Mouse (Mus musculus): ENCODE measurements at regions not wholly inside any gene's neighbourhood (a gene's known extent, or its start where the extent isn't known, plus 50 kb on each side); places are given as distances from the start of the nearest gene placed in this dataset.

DNA sequence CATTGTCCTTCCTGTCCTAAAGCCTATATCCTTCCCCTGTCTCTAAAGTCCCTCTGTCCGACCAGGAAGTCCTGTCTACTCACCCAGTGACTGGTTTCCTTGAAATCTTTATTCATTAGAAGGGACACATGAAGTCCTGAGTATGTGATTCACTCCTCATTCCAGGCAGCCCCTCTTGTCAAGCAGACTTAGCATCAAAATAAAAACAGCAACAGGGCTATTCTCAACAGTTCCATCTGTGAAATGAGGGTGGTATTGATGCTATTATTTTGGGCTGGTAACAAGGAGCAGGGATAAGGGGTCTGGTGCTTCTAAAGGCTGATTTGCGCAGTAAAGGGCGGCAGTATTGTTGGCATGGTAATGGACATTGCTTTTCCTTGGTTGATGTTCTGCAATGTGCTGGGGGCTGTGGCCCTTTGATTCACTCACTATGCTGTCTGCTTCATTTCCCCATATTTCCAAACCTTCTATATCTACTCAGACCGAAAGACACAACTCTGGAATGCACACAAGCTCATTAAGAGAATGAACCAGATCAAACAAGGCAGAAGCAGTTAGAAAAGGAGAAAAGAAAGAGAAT is 2955.6 kb upstream of the Lrrc6 start:
- Histone ChIP-seq H3K4me1 (replicated peaks; ENCODE audit: control insufficient read depth, insufficient read depth, low read length) (no peaks in the 10 kb centered on the region), H3K36me3 (ENCODE audit: control insufficient read depth, insufficient read depth, low read length) (no peaks in the 10 kb centered on the region), H3K27ac (ENCODE audit: low read depth, low read length) (no peak overlapping the region), H3K9ac (ENCODE audit: low read depth, low read length) (no peak overlapping the region), H3K9me3 (ENCODE audit: control insufficient read depth, low read length) (no peaks in the 10 kb centered on the region), H3K27me3 (ENCODE audit: control insufficient read depth, insufficient read depth, low read length) (no peaks in the 10 kb centered on the region), H3K4me3 (ENCODE audit: low read depth, low read length) (no peak overlapping the region), H3K4me2 (replicated peaks; ENCODE audit: low read depth, low read length) (no peak overlapping the region)
- ATAC-seq (ENCODE audit: low FRiP score) (no peak), DNase-seq (ENCODE audit: low spot score) (no peak)
- WGBS: 81% methylated on average over 4 of the region's 4 CpGs

DNA sequence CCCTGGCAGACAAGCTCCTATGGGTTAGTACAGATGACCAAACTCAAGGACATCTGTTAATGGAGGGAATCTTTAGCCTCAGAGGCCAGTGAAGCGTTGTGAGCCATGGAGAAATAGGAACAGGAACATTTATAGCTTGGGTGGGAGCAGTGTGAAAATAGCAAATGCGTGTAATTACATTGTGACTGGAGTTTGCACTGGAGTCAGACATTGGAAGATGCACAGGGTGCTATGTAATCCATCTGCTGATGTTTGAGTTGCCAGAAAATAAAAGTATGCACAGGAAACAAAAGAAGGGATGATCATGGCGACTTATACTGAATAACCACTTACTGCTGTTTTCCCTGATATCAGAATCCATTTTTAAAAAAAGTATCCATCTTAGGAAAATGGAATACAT is 2940.3 kb upstream of the Lrrc6 start:
- WGBS: 85% methylated on average over 3 of the region's 3 CpGs

DNA sequence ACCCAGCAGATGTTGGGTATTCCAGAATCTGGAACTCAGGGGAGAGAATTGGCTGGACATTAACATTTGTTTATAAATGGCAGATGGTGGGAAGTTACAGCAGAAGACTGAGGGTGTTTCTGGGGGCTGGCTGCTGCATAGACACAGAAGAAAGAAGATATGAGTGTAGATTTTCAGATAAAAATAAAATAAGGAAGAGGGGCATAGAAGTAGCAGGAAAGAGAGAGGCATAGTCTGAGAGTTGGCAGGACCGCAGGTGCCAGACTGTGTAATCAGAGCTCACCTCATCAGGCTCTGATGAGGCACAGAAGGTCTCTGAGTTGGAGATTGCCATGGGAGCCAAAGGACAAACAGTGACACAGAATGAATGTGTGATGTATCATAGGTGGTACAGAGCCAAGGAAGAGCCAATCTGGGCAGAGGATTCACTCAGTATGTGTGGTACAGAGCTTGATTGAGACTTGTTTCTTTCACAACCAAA is 2912.9 kb upstream of the Lrrc6 start:
- Histone ChIP-seq H3K9me3 (ENCODE audit: control insufficient read depth, low read length) (no peaks in the 10 kb centered on the region), H3K4me3 (ENCODE audit: low read depth, low read length) (no peak overlapping the region), H3K4me1 (replicated peaks; ENCODE audit: control insufficient read depth, insufficient read depth, low read length) (no peaks in the 10 kb centered on the region), H3K9ac (ENCODE audit: low read depth, low read length) (no peak overlapping the region), H3K27ac (ENCODE audit: low read depth, low read length) (no peak overlapping the region), H3K36me3 (ENCODE audit: control insufficient read depth, insufficient read depth, low read length) (no peaks in the 10 kb centered on the region), H3K4me2 (replicated peaks; ENCODE audit: low read depth, low read length) (no peak overlapping the region), H3K27me3 (ENCODE audit: control insufficient read depth, insufficient read depth, low read length) (no peaks in the 10 kb centered on the region)
- 100% methylated on average over 1 of the region's 1 CpGs for WGBS
- ATAC-seq (ENCODE audit: low FRiP score) (no peak), DNase-seq (ENCODE audit: low spot score) (no peak)

More for the DNA sequence above, 2940.3 kb upstream of the Lrrc6 start:
- Histone ChIP-seq H3K4me3 (ENCODE audit: low read depth, low read length) (no peak overlapping the region), H3K4me1 (replicated peaks; ENCODE audit: control insufficient read depth, insufficient read depth, low read length) (no peaks in the 10 kb centered on the region), H3K9ac (ENCODE audit: low read depth, low read length) (no peak overlapping the region), H3K4me2 (replicated peaks; ENCODE audit: low read depth, low read length) (no peak overlapping the region), H3K36me3 (ENCODE audit: control insufficient read depth, insufficient read depth, low read length) (no peaks in the 10 kb centered on the region), H3K27me3 (ENCODE audit: control insufficient read depth, insufficient read depth, low read length) (no peaks in the 10 kb centered on the region), H3K27ac (ENCODE audit: low read depth, low read length) (no peak overlapping the region), H3K9me3 (ENCODE audit: control insufficient read depth, low read length) (no peaks in the 10 kb centered on the region)
- DNase-seq (ENCODE audit: low spot score): no peak
- no peak for ATAC-seq (ENCODE audit: low FRiP score)

GRCm38 (mm10) chr15:69389575-69389974 is 2888.9 kb upstream of the Lrrc6 start:
- Histone ChIP-seq H3K9ac (ENCODE audit: low read depth, low read length) (no peak overlapping the region), H3K4me1 (replicated peaks; ENCODE audit: control insufficient read depth, insufficient read depth, low read length) (no peaks in the 10 kb centered on the region), H3K4me2 (replicated peaks; ENCODE audit: low read depth, low read length) (no peak overlapping the region), H3K27ac (ENCODE audit: low read depth, low read length) (no peak overlapping the region), H3K36me3 (ENCODE audit: control insufficient read depth, insufficient read depth, low read length) (no peaks in the 10 kb centered on the region), H3K9me3 (ENCODE audit: control insufficient read depth, low read length) (no peaks in the 10 kb centered on the region), H3K4me3 (ENCODE audit: low read depth, low read length) (no peak overlapping the region), H3K27me3 (ENCODE audit: control insufficient read depth, insufficient read depth, low read length) (no peaks in the 10 kb centered on the region)
- WGBS: 83% methylated on average over 4 of the region's 4 CpGs
- ATAC-seq (ENCODE audit: low FRiP score) (no peak), DNase-seq (ENCODE audit: low spot score) (no peak)

- H3K27ac ChIP-seq (ENCODE audit: low read depth, low read length): no peak overlapping the region
- ATAC-seq (ENCODE audit: low FRiP score): no peak
- no peaks in the 10 kb centered on the region for H3K36me3 ChIP-seq (ENCODE audit: control insufficient read depth, insufficient read depth, low read length)
- H3K4me3 ChIP-seq (ENCODE audit: low read depth, low read length): no peak overlapping the region
- no peak overlapping the region for H3K4me2 ChIP-seq (replicated peaks; ENCODE audit: low read depth, low read length)
- no peak for DNase-seq (ENCODE audit: low spot score)
- H3K27me3 ChIP-seq (ENCODE audit: control insufficient read depth, insufficient read depth, low read length): no peaks in the 10 kb centered on the region
- no peaks in the 10 kb centered on the region for H3K4me1 ChIP-seq (replicated peaks; ENCODE audit: control insufficient read depth, insufficient read depth, low read length)
- H3K9me3 ChIP-seq (ENCODE audit: control insufficient read depth, low read length): no peaks in the 10 kb centered on the region
- no peak overlapping the region for H3K9ac ChIP-seq (ENCODE audit: low read depth, low read length)
Measured at GRCm38 (mm10) chr15:69387466-69387865, 2886.8 kb upstream of the Lrrc6 start.

DNA sequence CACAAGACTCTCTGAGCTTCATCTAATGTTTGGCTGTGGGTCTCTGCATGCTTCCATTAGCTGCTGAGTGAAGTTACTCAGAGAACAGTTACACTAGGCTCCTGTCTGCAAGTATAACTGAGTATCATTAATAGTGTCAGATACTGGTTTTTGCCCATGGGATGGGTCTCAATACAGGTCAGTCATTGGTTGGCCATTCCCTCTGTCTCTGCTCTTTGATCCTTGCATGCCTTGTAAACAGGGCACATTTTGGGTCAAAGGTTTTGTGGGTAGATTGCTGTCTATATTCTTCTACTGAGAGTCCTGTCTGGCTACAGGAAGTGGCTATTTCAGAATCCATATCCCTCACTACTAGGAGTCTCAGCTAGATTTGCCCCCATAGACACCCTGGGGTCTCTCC is 2864.7 kb upstream of the Lrrc6 start:
- Histone ChIP-seq H3K9me3 (ENCODE audit: control insufficient read depth, low read length) (no peaks in the 10 kb centered on the region), H3K4me1 (replicated peaks; ENCODE audit: control insufficient read depth, insufficient read depth, low read length) (no peaks in the 10 kb centered on the region), H3K27me3 (ENCODE audit: control insufficient read depth, insufficient read depth, low read length) (no peaks in the 10 kb centered on the region), H3K4me2 (replicated peaks; ENCODE audit: low read depth, low read length) (no peak overlapping the region), H3K4me3 (ENCODE audit: low read depth, low read length) (no peak overlapping the region), H3K9ac (ENCODE audit: low read depth, low read length) (no peak overlapping the region), H3K36me3 (ENCODE audit: control insufficient read depth, insufficient read depth, low read length) (no peaks in the 10 kb centered on the region), H3K27ac (ENCODE audit: low read depth, low read length) (no peak overlapping the region)
- ATAC-seq (ENCODE audit: low FRiP score): no peak
- DNase-seq (ENCODE audit: low spot score): no peak

- Histone ChIP-seq H3K9me3 (ENCODE audit: control insufficient read depth, low read length) (no peaks in the 10 kb centered on the region), H3K9ac (ENCODE audit: low read depth, low read length) (no peak overlapping the region), H3K27me3 (ENCODE audit: control insufficient read depth, insufficient read depth, low read length) (no peaks in the 10 kb centered on the region), H3K36me3 (ENCODE audit: control insufficient read depth, insufficient read depth, low read length) (no peaks in the 10 kb centered on the region), H3K4me2 (replicated peaks; ENCODE audit: low read depth, low read length) (no peak overlapping the region), H3K4me3 (ENCODE audit: low read depth, low read length) (no peak overlapping the region), H3K4me1 (replicated peaks; ENCODE audit: control insufficient read depth, insufficient read depth, low read length) (no peaks in the 10 kb centered on the region), H3K27ac (ENCODE audit: low read depth, low read length) (no peak overlapping the region)
- DNase-seq (ENCODE audit: low spot score): no peak
- ATAC-seq (ENCODE audit: low FRiP score): peak; percentile 12; the same call in 1 of the 2 replicates
- WGBS: 75% methylated on average over 7 of the region's 7 CpGs
Measured at GRCm38 (mm10) chr15:69350053-69350739, 2849.5 kb upstream of the Lrrc6 start.

DNA sequence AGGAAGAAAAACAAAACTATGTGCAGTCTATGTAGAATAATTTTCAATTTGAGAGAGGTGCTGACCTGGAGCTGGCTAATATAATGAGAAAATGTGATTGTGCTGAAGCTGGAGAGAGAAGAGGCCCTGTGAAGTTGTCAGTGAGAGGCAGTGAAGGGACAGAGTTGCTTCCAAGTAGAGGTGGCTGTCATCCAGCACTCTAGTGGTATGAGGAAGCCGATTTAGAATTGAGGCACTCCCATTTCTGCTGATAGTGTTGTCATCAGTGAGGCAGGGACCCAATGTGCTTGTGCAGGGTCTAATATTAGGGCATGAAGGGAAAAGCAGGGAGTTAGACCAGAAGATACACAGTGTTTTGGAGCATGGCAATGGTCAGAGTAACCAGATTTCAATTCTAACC is 2845.4 kb upstream of the Lrrc6 start:
- Histone ChIP-seq H3K9me3 (ENCODE audit: control insufficient read depth, low read length) (no peaks in the 10 kb centered on the region), H3K27ac (ENCODE audit: low read depth, low read length) (no peak overlapping the region), H3K4me3 (ENCODE audit: low read depth, low read length) (no peak overlapping the region), H3K4me2 (replicated peaks; ENCODE audit: low read depth, low read length) (no peak overlapping the region), H3K4me1 (replicated peaks; ENCODE audit: control insufficient read depth, insufficient read depth, low read length) (no peaks in the 10 kb centered on the region), H3K9ac (ENCODE audit: low read depth, low read length) (no peak overlapping the region), H3K36me3 (ENCODE audit: control insufficient read depth, insufficient read depth, low read length) (no peaks in the 10 kb centered on the region), H3K27me3 (ENCODE audit: control insufficient read depth, insufficient read depth, low read length) (no peaks in the 10 kb centered on the region)
- ATAC-seq (ENCODE audit: low FRiP score) (no peak), DNase-seq (ENCODE audit: low spot score) (no peak)
- 95% methylated on average over 1 of the region's 1 CpGs for WGBS

DNA sequence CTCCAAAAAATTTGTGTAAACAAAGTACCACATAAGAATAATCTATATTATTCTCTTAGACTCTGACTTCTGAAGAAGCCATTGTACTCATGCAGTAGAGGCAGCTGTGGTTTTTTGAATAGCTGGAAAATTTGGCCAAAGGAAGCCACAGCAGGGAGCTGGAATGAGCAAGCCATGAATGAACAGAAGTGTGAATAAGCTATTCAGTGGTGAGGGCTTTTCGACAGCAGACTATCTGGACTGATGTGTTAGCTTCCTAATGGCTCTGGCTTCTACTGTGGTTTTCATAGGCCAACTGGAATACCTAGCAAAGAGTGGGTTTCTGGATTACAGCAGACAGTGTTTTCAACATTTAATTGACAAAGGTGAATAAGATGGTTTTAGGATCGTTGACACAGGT is 2842.0 kb upstream of the Lrrc6 start:
- Histone ChIP-seq H3K9ac (ENCODE audit: low read depth, low read length) (no peak overlapping the region), H3K4me2 (replicated peaks; ENCODE audit: low read depth, low read length) (no peak overlapping the region), H3K4me1 (replicated peaks; ENCODE audit: control insufficient read depth, insufficient read depth, low read length) (no peaks in the 10 kb centered on the region), H3K27ac (ENCODE audit: low read depth, low read length) (no peak overlapping the region), H3K9me3 (ENCODE audit: control insufficient read depth, low read length) (no peaks in the 10 kb centered on the region), H3K36me3 (ENCODE audit: control insufficient read depth, insufficient read depth, low read length) (no peaks in the 10 kb centered on the region), H3K4me3 (ENCODE audit: low read depth, low read length) (no peak overlapping the region), H3K27me3 (ENCODE audit: control insufficient read depth, insufficient read depth, low read length) (no peaks in the 10 kb centered on the region)
- WGBS: 54% methylated on average over 2 of the region's 2 CpGs
- peak; percentile 40; the same call in 1 of the 2 replicates for ATAC-seq (ENCODE audit: low FRiP score)
- peak; percentile 8 for DNase-seq (ENCODE audit: low spot score)

All from hindbrain, embryonic 11.5 days (tissue).